In the genomic region with DNA sequence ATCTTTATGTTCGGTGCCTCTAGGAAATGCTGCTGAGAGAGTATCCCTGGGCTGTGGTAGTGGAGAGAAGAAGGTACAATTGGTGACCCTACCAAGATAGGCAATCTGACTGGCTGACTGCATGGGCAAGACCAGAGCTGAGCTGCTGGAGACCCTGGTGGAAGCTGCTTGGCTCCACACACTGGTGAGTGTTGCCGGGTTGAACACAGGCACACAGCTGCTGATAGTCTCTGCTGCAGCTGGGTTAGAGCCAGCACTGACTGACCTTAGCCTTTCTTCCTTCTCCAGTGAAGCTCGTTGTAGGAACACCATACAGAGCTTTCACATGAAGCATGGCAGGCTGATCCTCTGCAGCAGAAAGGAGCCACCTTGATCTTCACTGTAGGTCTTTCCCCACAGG, we compare ENCODE assay signal across 28 mouse cellular contexts.
DNase-seq lines count a peak whose midpoint lies in the region; ATAC-seq and TF ChIP-seq lines count a peak whose summit lies in the region.
"Had no signal": no experiment of that assay in that cellular context is flagged by ENCODE, and none has a peak within 500 bp of the region (broad histone marks: within the 10 kb centered on the region; RNA-seq: fewer than 3 reads in every experiment).

No protein-coding gene starts in this region.

- ATAC-seq in lung, embryonic 14.5 days (ENCODE audit: insufficient read depth), result peak; percentile 54; the same call in 1 of the 2 replicates
- peak; percentile 25; the same call in 1 of the 2 replicates for ATAC-seq in neutrophil, adult 5-6 weeks (ENCODE audit: extremely low read depth, insufficient number of reproducible peaks, low FRiP score, poor library complexity, severe bottlenecking)
- ATAC-seq: CD4-positive, CD25-positive, alpha-beta regulatory T cell, adult 4 months; forebrain, embryonic 16.5 days; intestine, embryonic 16.5 days; liver, embryonic 12.5 days; liver, postnatal 0 days had no signal

- no peaks in the 10 kb centered on the region for H3K9me3 ChIP-seq in heart, embryonic 10.5 days
- H3K9me3 ChIP-seq in lung, embryonic 14.5 days (ENCODE audit: low read depth, low read length), result no peaks in the 10 kb centered on the region
- H3K9me3 ChIP-seq: embryonic facial prominence, embryonic 12.5 days; heart, embryonic 15.5 days; hindbrain, embryonic 13.5 days; liver, embryonic 12.5 days had no signal

- H3K4me1 ChIP-seq in heart, embryonic 10.5 days, result no peaks in the 10 kb centered on the region
- H3K4me1 ChIP-seq in lung, embryonic 14.5 days (ENCODE audit: insufficient read depth), result no peaks in the 10 kb centered on the region
- no peaks in the 10 kb centered on the region for H3K4me1 ChIP-seq in lung, adult 2 months (ENCODE audit: control insufficient read depth, insufficient read depth, low read length)
- H3K4me1 ChIP-seq: embryonic facial prominence, embryonic 12.5 days; heart, embryonic 15.5 days; hindbrain, embryonic 13.5 days; liver, embryonic 12.5 days had no signal

- no peak overlapping the region for H3K4me3 ChIP-seq in heart, embryonic 10.5 days
- no peak overlapping the region for H3K4me3 ChIP-seq in lung, embryonic 14.5 days (ENCODE audit: low read depth, low read length)
- no peak overlapping the region for H3K4me3 ChIP-seq in lung, adult 2 months (replicated peaks; ENCODE audit: extremely low read depth, low read depth, low read length)
- H3K4me3 ChIP-seq: embryonic facial prominence, embryonic 12.5 days; gastrocnemius, adult 2 months; heart, embryonic 15.5 days; hindbrain, embryonic 13.5 days; liver, embryonic 12.5 days had no signal

- no peak for TF ChIP-seq POLR2A in lung, adult 2 months (IDR thresholded peaks at IDR 0.05; ENCODE audit: borderline replicate concordance, extremely low read depth, low read depth, low read length)

- DNase-seq in heart, adult 18-20 months, result peak; percentile 16 to 27
- no peak for DNase-seq in heart, embryonic 10.5 days (ENCODE audit: low spot score)
- DNase-seq in lung, embryonic 14.5 days, result peak; percentile 41
- no peak for DNase-seq in lung, adult 2 months
- DNase-seq in adipocyte (ENCODE audit: low spot score), result peak; percentile 29
- no peak for DNase-seq in natural killer cell, adult 2 months (ENCODE audit: low spot score in 2 of 2)
- DNase-seq: adrenal gland, adult 2 months; cerebellum, adult 11 months; cerebellum, adult 9-11 months; embryo, embryonic 11 days; gastrocnemius, adult 2 months; gastrocnemius, postnatal 36 days; heart, postnatal 4 days; kidney, adult 8-10 months; layer of hippocampus, postnatal 36 days; left cerebral cortex, postnatal 4 days; liver, postnatal 0 days; midbrain, embryonic 14.5 days; right cerebral cortex, postnatal 4 days; thymus, postnatal 4 days had no signal

- WGBS in heart, embryonic 10.5 days, result 92% methylated on average over 3 of the region's 3 CpGs
- 57% methylated on average over 3 of the region's 3 CpGs for WGBS in lung, embryonic 14.5 days
- WGBS in lung, adult 2 months, result 74% methylated on average over 3 of the region's 3 CpGs

- H3K4me2 ChIP-seq in lung, embryonic 14.5 days, result no peak overlapping the region
- H3K4me2 ChIP-seq: embryonic facial prominence, embryonic 12.5 days; heart, embryonic 15.5 days; hindbrain, embryonic 13.5 days; liver, embryonic 12.5 days had no signal

- H3K36me3 ChIP-seq in heart, embryonic 10.5 days, result peaks cover 34% of the 10 kb centered on the region
- H3K36me3 ChIP-seq in lung, embryonic 14.5 days (ENCODE audit: insufficient read depth), result peaks cover 52% of the 10 kb centered on the region

- H3K27ac ChIP-seq in heart, embryonic 10.5 days, result no peak overlapping the region
- no peak overlapping the region for H3K27ac ChIP-seq in lung, embryonic 14.5 days (ENCODE audit: low read depth)
- H3K27ac ChIP-seq: embryonic facial prominence, embryonic 12.5 days; gastrocnemius, adult 2 months; heart, embryonic 15.5 days; hindbrain, embryonic 13.5 days; liver, embryonic 12.5 days had no signal

- H3K9ac ChIP-seq in lung, embryonic 14.5 days, result no peak overlapping the region
- H3K9ac ChIP-seq: embryonic facial prominence, embryonic 12.5 days; heart, embryonic 15.5 days; hindbrain, embryonic 13.5 days; liver, embryonic 12.5 days; liver, postnatal 0 days had no signal

- H3K27me3 ChIP-seq in heart, embryonic 10.5 days (ENCODE audit: insufficient read depth, poor library complexity, severe bottlenecking), result no peaks in the 10 kb centered on the region
- H3K27me3 ChIP-seq in lung, embryonic 14.5 days (ENCODE audit: insufficient read depth, low read length), result no peaks in the 10 kb centered on the region
- H3K27me3 ChIP-seq: embryonic facial prominence, embryonic 12.5 days; heart, embryonic 15.5 days; hindbrain, embryonic 13.5 days; liver, embryonic 12.5 days had no signal

- no peak for TF ChIP-seq CTCF in lung, embryonic 14.5 days (IDR thresholded peaks at IDR 0.05; ENCODE audit: low read depth)
- no peak for TF ChIP-seq CTCF in lung, adult 2 months (IDR thresholded peaks at IDR 0.05; ENCODE audit: insufficient read depth, low read length)

Comparison
In these comparisons a context has a peak if more than half of its experiments do, and no peak if none do; other contexts are left out.
1. DNase-seq: peak in heart, adult 18-20 months (2 of 2), lung, embryonic 14.5 days (single experiment) and adipocyte (single experiment); none in heart, embryonic 10.5 days (single experiment), lung, adult 2 months (single experiment) and natural killer cell, adult 2 months (0 of 2).